Mouse (Mus musculus): Measurements from ENCODE around the gene Apeh. TPM values are rescaled to one million over a fixed set of nuclear protein-coding genes. Genes with fewer than 3 reads are reported as not detected.

Apeh gene
- polyA plus RNA-seq (2015; fragmentation: Nextera tagmentation; extraction: Ambion mirVana), result 35.4 and 38.4 TPM in 2 replicates

- peaks cover 20% of the 10 kb centered on the region for H3K36me3 ChIP-seq (ENCODE audit: control insufficient read depth, insufficient read depth, low read length)
- no peaks in the 10 kb centered on the region for H3K4me1 ChIP-seq (replicated peaks; ENCODE audit: control insufficient read depth, insufficient read depth)
- peak within 1 kb of the TSS; percentile 75 for H3K9ac ChIP-seq (ENCODE audit: low read length)
- ATAC-seq (ENCODE audit: low FRiP score, low TSS enrichment) (peak; percentile 93), DNase-seq (ENCODE audit: low spot score) (peak; percentile 97)
- peak within 1 kb of the TSS; percentile 98 for H3K4me2 ChIP-seq (replicated peaks; ENCODE audit: low read depth)
- no peaks in the 10 kb centered on the region for H3K27me3 ChIP-seq (ENCODE audit: control insufficient read depth, insufficient read depth, low read length)
- no peaks in the 10 kb centered on the region for H3K9me3 ChIP-seq (ENCODE audit: control insufficient read depth, low read length)
- under 1% methylated on average over 50 of the region's 52 CpGs for WGBS
- peak within 1 kb of the TSS; percentile 60 for H3K4me3 ChIP-seq (ENCODE audit: low read depth, low read length)
- peak within 1 kb of the TSS; percentile 86 for H3K27ac ChIP-seq (replicated peaks)
- TF ChIP-seq EP300 (optimal IDR thresholded peaks at IDR 0.05) (no peak), CTCF (IDR thresholded peaks at IDR 0.05; ENCODE audit: low read depth) (peak; percentile 26)
These were observed at the start of gene Apeh for GRCm38 (mm10) chr9:108094184-108094941. Gene Apeh (minus strand): TSS chr9:108094606.

GRCm38 (mm10) chr9:108143470-108143869, 49.1 kb upstream of the Apeh start:
- H3K4me2 ChIP-seq (replicated peaks; ENCODE audit: low read depth), result no peak overlapping the region
- H3K27ac ChIP-seq (replicated peaks), result no peak overlapping the region
- no peaks in the 10 kb centered on the region for H3K27me3 ChIP-seq (ENCODE audit: control insufficient read depth, insufficient read depth, low read length)
- TF ChIP-seq EP300 (optimal IDR thresholded peaks at IDR 0.05), result no peak
- TF ChIP-seq CTCF (IDR thresholded peaks at IDR 0.05; ENCODE audit: low read depth), result no peak
- DNase-seq (ENCODE audit: low spot score) (no peak), ATAC-seq (ENCODE audit: low FRiP score, low TSS enrichment) (no peak)
- WGBS, result 72% methylated on average over 2 of the region's 2 CpGs
- no peaks in the 10 kb centered on the region for H3K36me3 ChIP-seq (ENCODE audit: control insufficient read depth, insufficient read depth, low read length)
- H3K4me1 ChIP-seq (replicated peaks; ENCODE audit: control insufficient read depth, insufficient read depth), result no peaks in the 10 kb centered on the region
- no peaks in the 10 kb centered on the region for H3K9me3 ChIP-seq (ENCODE audit: control insufficient read depth, low read length)
- no peak overlapping the region for H3K4me3 ChIP-seq (ENCODE audit: low read depth, low read length)
- no peak overlapping the region for H3K9ac ChIP-seq (ENCODE audit: low read length)

GRCm38 (mm10) chr9:108141387-108141786, 47.0 kb upstream of the Apeh start:
- Histone ChIP-seq H3K27me3 (ENCODE audit: control insufficient read depth, insufficient read depth, low read length) (no peaks in the 10 kb centered on the region), H3K27ac (replicated peaks) (no peak overlapping the region), H3K4me1 (replicated peaks; ENCODE audit: control insufficient read depth, insufficient read depth) (no peaks in the 10 kb centered on the region; the same call in 1 of the 2 replicates), H3K4me2 (replicated peaks; ENCODE audit: low read depth) (no peak overlapping the region), H3K4me3 (ENCODE audit: low read depth, low read length) (no peak overlapping the region), H3K9ac (ENCODE audit: low read length) (no peak overlapping the region), H3K9me3 (ENCODE audit: control insufficient read depth, low read length) (no peaks in the 10 kb centered on the region), H3K36me3 (ENCODE audit: control insufficient read depth, insufficient read depth, low read length) (no peaks in the 10 kb centered on the region)
- ATAC-seq (ENCODE audit: low FRiP score, low TSS enrichment) (no peak), DNase-seq (ENCODE audit: low spot score) (no peak)
- 80% methylated on average over 10 of the region's 10 CpGs for WGBS
- no peak for TF ChIP-seq EP300 (optimal IDR thresholded peaks at IDR 0.05)

- ATAC-seq (ENCODE audit: low FRiP score, low TSS enrichment) (no peak), DNase-seq (ENCODE audit: low spot score) (no peak)
- 76% methylated on average over 7 of the region's 7 CpGs for WGBS
- H3K27ac ChIP-seq (replicated peaks), result no peak overlapping the region
- no peak overlapping the region for H3K4me3 ChIP-seq (ENCODE audit: low read depth, low read length)
- TF ChIP-seq EP300 (optimal IDR thresholded peaks at IDR 0.05), result no peak
- TF ChIP-seq CTCF (IDR thresholded peaks at IDR 0.05; ENCODE audit: low read depth), result peak; percentile 58
- H3K4me1 ChIP-seq (replicated peaks; ENCODE audit: control insufficient read depth, insufficient read depth), result no peaks in the 10 kb centered on the region; the same call in 1 of the 2 replicates
- H3K9me3 ChIP-seq (ENCODE audit: control insufficient read depth, low read length), result no peaks in the 10 kb centered on the region
- no peak overlapping the region for H3K4me2 ChIP-seq (replicated peaks; ENCODE audit: low read depth)
- no peaks in the 10 kb centered on the region for H3K36me3 ChIP-seq (ENCODE audit: control insufficient read depth, insufficient read depth, low read length)
- H3K27me3 ChIP-seq (ENCODE audit: control insufficient read depth, insufficient read depth, low read length), result no peaks in the 10 kb centered on the region
- H3K9ac ChIP-seq (ENCODE audit: low read length), result no peak overlapping the region
These were observed 45.7 kb upstream of the Apeh start for GRCm38 (mm10) chr9:108139963-108140695.

GRCm38 (mm10) chr9:108139169-108139962, 45.0 kb upstream of the Apeh start:
- TF ChIP-seq EP300 (optimal IDR thresholded peaks at IDR 0.05) (no peak), CTCF (IDR thresholded peaks at IDR 0.05; ENCODE audit: low read depth) (no peak)

More at GRCm38 (mm10) chr9:108139169-108139962, 45.0 kb upstream of the Apeh start:
- Histone ChIP-seq H3K36me3 (ENCODE audit: control insufficient read depth, insufficient read depth, low read length) (no peaks in the 10 kb centered on the region), H3K4me2 (replicated peaks; ENCODE audit: low read depth) (no peak overlapping the region), H3K9ac (ENCODE audit: low read length) (no peak overlapping the region), H3K4me1 (replicated peaks; ENCODE audit: control insufficient read depth, insufficient read depth) (no peaks in the 10 kb centered on the region; the same call in 1 of the 2 replicates), H3K9me3 (ENCODE audit: control insufficient read depth, low read length) (no peaks in the 10 kb centered on the region), H3K4me3 (ENCODE audit: low read depth, low read length) (no peak overlapping the region), H3K27me3 (ENCODE audit: control insufficient read depth, insufficient read depth, low read length) (no peaks in the 10 kb centered on the region), H3K27ac (replicated peaks) (no peak overlapping the region)
- 84% methylated on average over 17 of the region's 17 CpGs for WGBS
- ATAC-seq (ENCODE audit: low FRiP score, low TSS enrichment), result no peak
- no peak for DNase-seq (ENCODE audit: low spot score)

Measured in stomach, postnatal 0 days (tissue).